Comparison of ENCODE assay signal across 14 mouse cellular contexts in genomic region chr13:99304365-99304764, GRCm38 (mm10). TPM values are rescaled to one million over a fixed set of nuclear protein-coding genes. Genes with fewer than 3 reads are reported as not detected.
DNase-seq lines count a peak whose midpoint lies in the region; ATAC-seq and TF ChIP-seq lines count a peak whose summit lies in the region.
"Had no signal": no experiment of that assay in that cellular context is flagged by ENCODE, and none has a peak within 500 bp of the region (broad histone marks: within the 10 kb centered on the region; RNA-seq: fewer than 3 reads in every experiment).

No protein-coding gene starts in this region.

- WGBS in embryonic facial prominence, embryonic 12.5 days = 69% methylated on average over 11 of the region's 11 CpGs
- 72% methylated on average over 11 of the region's 11 CpGs for WGBS in embryonic facial prominence, embryonic 10.5 days
- 62% methylated on average over 11 of the region's 11 CpGs for WGBS in liver, postnatal 0 days (ENCODE audit: insufficient replicate concordance)
- WGBS in liver, embryonic 11.5 days = 68% methylated on average over 11 of the region's 11 CpGs
- WGBS in limb, embryonic 15.5 days = 78% methylated on average over 11 of the region's 11 CpGs

- H3K27ac ChIP-seq in embryonic facial prominence, embryonic 12.5 days = no peak overlapping the region
- no peak overlapping the region for H3K27ac ChIP-seq in embryonic facial prominence, embryonic 10.5 days (replicated peaks)
- H3K27ac ChIP-seq in liver, postnatal 0 days (ENCODE audit: low read depth) = 0 out of 2 replicates have a peak overlapping the region, but pooled peaks have one; percentile 6
- no peak overlapping the region for H3K27ac ChIP-seq in liver, embryonic 11.5 days (ENCODE audit: low read depth, low read length)
- peak overlapping the region; percentile 58; the same call in 1 of the 2 replicates for H3K27ac ChIP-seq in limb, embryonic 15.5 days
- H3K27ac ChIP-seq: forebrain, embryonic 12.5 days; hindbrain, embryonic 14.5 days; kidney, embryonic 15.5 days; liver, embryonic 12.5 days had no signal

- DNase-seq in embryonic facial prominence, embryonic 10.5 days (ENCODE audit: low spot score) = no peak
- DNase-seq in liver, postnatal 0 days = peak; percentile 27
- DNase-seq in liver, embryonic 11.5 days (ENCODE audit: low spot score) = no peak
- peak; percentile 20 for DNase-seq in retina, postnatal 7 days (ENCODE audit: low read depth, low spot score)
- DNase-seq in kidney, postnatal 36 days = no peak
- no peak for DNase-seq in layer of hippocampus, adult 11-12 months (ENCODE audit: low spot score)
- DNase-seq: thymus, postnatal 36 days had no signal

- H3K9me3 ChIP-seq in embryonic facial prominence, embryonic 12.5 days = no peaks in the 10 kb centered on the region
- H3K9me3 ChIP-seq in embryonic facial prominence, embryonic 10.5 days = no peaks in the 10 kb centered on the region
- no peaks in the 10 kb centered on the region for H3K9me3 ChIP-seq in liver, postnatal 0 days (ENCODE audit: low read length)
- H3K9me3 ChIP-seq in liver, embryonic 11.5 days (ENCODE audit: control insufficient read depth, low read length) = no peaks in the 10 kb centered on the region
- no peaks in the 10 kb centered on the region for H3K9me3 ChIP-seq in limb, embryonic 15.5 days
- H3K9me3 ChIP-seq: forebrain, embryonic 12.5 days; kidney, embryonic 15.5 days; liver, embryonic 12.5 days had no signal

- H3K9ac ChIP-seq in embryonic facial prominence, embryonic 12.5 days = no peak overlapping the region
- no peak overlapping the region for H3K9ac ChIP-seq in liver, postnatal 0 days (replicated peaks)
- no peak overlapping the region for H3K9ac ChIP-seq in liver, embryonic 11.5 days (ENCODE audit: low read depth, low read length)
- no peak overlapping the region for H3K9ac ChIP-seq in limb, embryonic 15.5 days
- H3K9ac ChIP-seq: forebrain, embryonic 12.5 days; hindbrain, embryonic 14.5 days; kidney, embryonic 15.5 days; liver, embryonic 12.5 days had no signal

- H3K27me3 ChIP-seq in embryonic facial prominence, embryonic 12.5 days = no peaks in the 10 kb centered on the region
- H3K27me3 ChIP-seq in embryonic facial prominence, embryonic 10.5 days (replicated peaks; ENCODE audit: low read depth, poor library complexity, severe bottlenecking) = no peaks in the 10 kb centered on the region
- no peaks in the 10 kb centered on the region for H3K27me3 ChIP-seq in liver, postnatal 0 days (ENCODE audit: insufficient read depth, low read length)
- H3K27me3 ChIP-seq in liver, embryonic 11.5 days (replicated peaks; ENCODE audit: control insufficient read depth, insufficient read depth, low read length) = no peaks in the 10 kb centered on the region
- no peaks in the 10 kb centered on the region for H3K27me3 ChIP-seq in limb, embryonic 15.5 days
- H3K27me3 ChIP-seq: forebrain, embryonic 12.5 days; kidney, embryonic 15.5 days had no signal

- no peak overlapping the region for H3K4me3 ChIP-seq in embryonic facial prominence, embryonic 12.5 days
- no peak overlapping the region for H3K4me3 ChIP-seq in embryonic facial prominence, embryonic 10.5 days
- no peak overlapping the region for H3K4me3 ChIP-seq in liver, postnatal 0 days (ENCODE audit: low read depth, low read length)
- H3K4me3 ChIP-seq in liver, embryonic 11.5 days (ENCODE audit: low read depth, low read length) = no peak overlapping the region
- H3K4me3 ChIP-seq in limb, embryonic 15.5 days = no peak overlapping the region
- H3K4me3 ChIP-seq: forebrain, embryonic 12.5 days; kidney, embryonic 15.5 days; liver, embryonic 12.5 days had no signal

- ATAC-seq in embryonic facial prominence, embryonic 12.5 days (ENCODE audit: insufficient number of reproducible peaks, insufficient read depth, low FRiP score, low TSS enrichment) = 0 out of 2 replicates have a peak, but pooled peaks have one; percentile 28
- peak; percentile 82 for ATAC-seq in liver, postnatal 0 days
- ATAC-seq in liver, embryonic 11.5 days (replicated peaks; ENCODE audit: low FRiP score) = no peak
- peak; percentile 62 for ATAC-seq in limb, embryonic 15.5 days (ENCODE audit: insufficient number of reproducible peaks, low FRiP score, low TSS enrichment, low read depth)
- ATAC-seq: liver, embryonic 12.5 days had no signal

- no peak overlapping the region for H3K4me2 ChIP-seq in embryonic facial prominence, embryonic 12.5 days (replicated peaks)
- no peak overlapping the region for H3K4me2 ChIP-seq in liver, postnatal 0 days (ENCODE audit: low read depth, low read length)
- H3K4me2 ChIP-seq in liver, embryonic 11.5 days = no peak overlapping the region
- no peak overlapping the region for H3K4me2 ChIP-seq in limb, embryonic 15.5 days
- H3K4me2 ChIP-seq: forebrain, embryonic 12.5 days; hindbrain, embryonic 14.5 days; kidney, embryonic 15.5 days; liver, embryonic 12.5 days; midbrain, embryonic 11.5 days had no signal

- no peak for TF ChIP-seq CTCF in liver, postnatal 0 days (IDR thresholded peaks at IDR 0.05; ENCODE audit: low read depth)

- no peak for TF ChIP-seq EP300 in liver, postnatal 0 days (IDR thresholded peaks at IDR 0.05; ENCODE audit: low read depth)

- H3K36me3 ChIP-seq in embryonic facial prominence, embryonic 12.5 days = no peaks in the 10 kb centered on the region
- no peaks in the 10 kb centered on the region for H3K36me3 ChIP-seq in embryonic facial prominence, embryonic 10.5 days (replicated peaks)
- H3K36me3 ChIP-seq in liver, postnatal 0 days (replicated peaks; ENCODE audit: insufficient read depth, low read length) = no peaks in the 10 kb centered on the region
- H3K36me3 ChIP-seq in liver, embryonic 11.5 days (ENCODE audit: control insufficient read depth, insufficient read depth, low read length) = no peaks in the 10 kb centered on the region
- H3K36me3 ChIP-seq in limb, embryonic 15.5 days = no peaks in the 10 kb centered on the region
- H3K36me3 ChIP-seq: forebrain, embryonic 12.5 days; kidney, embryonic 15.5 days; liver, embryonic 12.5 days had no signal

- H3K4me1 ChIP-seq in embryonic facial prominence, embryonic 12.5 days = no peaks in the 10 kb centered on the region
- H3K4me1 ChIP-seq in embryonic facial prominence, embryonic 10.5 days = 0 out of 2 replicates have a peak, but pooled peaks cover 3% of the 10 kb centered on the region
- 0 out of 2 replicates have a peak, but pooled peaks cover 3% of the 10 kb centered on the region for H3K4me1 ChIP-seq in liver, postnatal 0 days (ENCODE audit: insufficient read depth)
- no peaks in the 10 kb centered on the region for H3K4me1 ChIP-seq in liver, embryonic 11.5 days (replicated peaks; ENCODE audit: control insufficient read depth, insufficient read depth, low read length)
- peaks cover 26% of the 10 kb centered on the region for H3K4me1 ChIP-seq in limb, embryonic 15.5 days
- H3K4me1 ChIP-seq: forebrain, embryonic 12.5 days; liver, embryonic 12.5 days had no signal

RNA-seq across cellular contexts. Expression of gene Ptcd2, which starts 40.1 kb away (rescaled TPM):
- polyA plus RNA-seq in embryonic facial prominence, embryonic 12.5 days (2016; fragmentation: Nextera tagmentation; extraction: Ambion mirVana) = 46.4 and 47.9 TPM in 2 replicates
- 52.9 and 55.0 TPM in 2 replicates for polyA plus RNA-seq in embryonic facial prominence, embryonic 10.5 days (2016; fragmentation: Nextera tagmentation; extraction: Ambion mirVana)
- 23.2 and 23.8 TPM in 2 replicates for polyA plus RNA-seq in liver, postnatal 0 days (2015; fragmentation: Nextera tagmentation; extraction: Ambion mirVana)
- 73.1 and 76.6 TPM in 2 replicates for polyA plus RNA-seq in liver, embryonic 11.5 days (2014; fragmentation: Nextera tagmentation; extraction: Ambion mirVana)
- 40.3 and 41.7 TPM in 2 replicates for polyA plus RNA-seq in limb, embryonic 15.5 days (2015; fragmentation: Nextera tagmentation; extraction: Ambion mirVana)

RNA-seq across cellular contexts. Expression of gene Mrps27, which starts 40.2 kb away (rescaled TPM):
- polyA plus RNA-seq in embryonic facial prominence, embryonic 12.5 days (2016; fragmentation: Nextera tagmentation; extraction: Ambion mirVana) = 63.2 and 64.2 TPM in 2 replicates
- polyA plus RNA-seq in embryonic facial prominence, embryonic 10.5 days (2016; fragmentation: Nextera tagmentation; extraction: Ambion mirVana) = 82.8 and 88.2 TPM in 2 replicates
- polyA plus RNA-seq in liver, postnatal 0 days (2015; fragmentation: Nextera tagmentation; extraction: Ambion mirVana) = 16.6 and 17.3 TPM in 2 replicates
- polyA plus RNA-seq in liver, embryonic 11.5 days (2014; fragmentation: Nextera tagmentation; extraction: Ambion mirVana) = 67.4 and 71.9 TPM in 2 replicates
- polyA plus RNA-seq in limb, embryonic 15.5 days (2015; fragmentation: Nextera tagmentation; extraction: Ambion mirVana) = 50.2 and 52.0 TPM in 2 replicates

Comparison
In these comparisons a context has a peak if more than half of its experiments do, and no peak if none do; other contexts are left out.
1. H3K27ac ChIP-seq: peak in liver, postnatal 0 days (single experiment) and limb, embryonic 15.5 days (single experiment); none in embryonic facial prominence, embryonic 12.5 days (single experiment), embryonic facial prominence, embryonic 10.5 days (single experiment) and liver, embryonic 11.5 days (single experiment).
2. DNase-seq: peak in liver, postnatal 0 days (single experiment) and retina, postnatal 7 days (single experiment); none in embryonic facial prominence, embryonic 10.5 days (single experiment), liver, embryonic 11.5 days (single experiment), kidney, postnatal 36 days (0 of 2) and layer of hippocampus, adult 11-12 months (single experiment).